Mouse (Mus musculus) heart, postnatal 36 days (tissue): ENCODE results near the gene Sell. TPM values are rescaled to one million over a fixed set of nuclear protein-coding genes. Genes with fewer than 3 reads are reported as not detected.

ENCODE experiments used
- DNase-seq, 2 experiments: peaks; one replicate each; pipeline ENCODE4 v3.0.0; 2021 to 2022
- intact Hi-C: fragments of 180-260 bp; cut with DNase I; formaldehyde crosslinking; loops from one replicate; pipeline ENCODE4 v1.15.1; 2025
- total RNA-seq, 2 experiments: library from RNA; stranded (reverse); gene quantifications; 2 replicates each; pipeline ENCODE4 v1.2.3; 2021

The Sell gene
- total RNA-seq, 2 experiments from 2014 or later, result 1.00 to 1.2 TPM

DNA sequence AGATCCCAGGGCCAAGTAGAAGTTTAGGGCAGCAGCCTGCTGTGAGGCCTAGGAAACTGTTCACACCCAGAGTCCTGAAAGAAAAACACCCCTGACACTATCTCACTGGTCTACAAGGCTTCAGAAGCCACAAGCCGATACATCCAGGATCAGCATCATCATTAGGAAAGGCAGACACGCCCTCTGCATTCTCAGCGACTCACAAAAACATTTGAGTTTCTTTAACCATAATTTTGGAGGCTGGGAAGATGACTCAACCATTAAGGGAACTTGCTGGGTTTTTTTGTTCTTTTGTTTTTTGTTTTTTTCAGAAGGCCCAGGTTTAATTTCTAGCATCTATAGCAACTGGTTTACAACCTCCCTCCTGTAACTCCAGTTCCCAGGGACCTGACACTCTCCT lies 62.1 kb downstream of the Sell start:
- DNase-seq, result no peak
- intact Hi-C loops, result no loop called here

DNA sequence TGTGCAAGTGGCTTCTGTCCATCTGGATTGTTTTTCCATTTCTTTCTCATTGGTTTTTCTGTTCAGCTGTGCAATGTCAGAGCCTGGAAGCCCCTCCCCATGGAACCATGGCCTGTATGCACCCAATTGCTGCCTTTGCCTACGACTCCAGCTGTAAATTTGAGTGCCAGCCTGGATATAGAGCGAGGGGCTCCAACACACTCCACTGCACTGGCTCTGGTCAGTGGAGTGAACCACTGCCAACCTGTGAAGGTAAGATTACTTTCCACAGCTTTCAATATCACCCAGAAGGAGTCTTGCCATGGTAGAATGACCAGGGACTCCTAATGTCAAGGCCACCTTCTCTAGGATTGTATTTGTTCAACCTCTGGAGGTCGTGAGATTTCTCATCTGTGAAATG lies 68.2 kb downstream of the Sell start:
- DNase-seq, result no peak
- intact Hi-C loops, result no loop called here

DNA sequence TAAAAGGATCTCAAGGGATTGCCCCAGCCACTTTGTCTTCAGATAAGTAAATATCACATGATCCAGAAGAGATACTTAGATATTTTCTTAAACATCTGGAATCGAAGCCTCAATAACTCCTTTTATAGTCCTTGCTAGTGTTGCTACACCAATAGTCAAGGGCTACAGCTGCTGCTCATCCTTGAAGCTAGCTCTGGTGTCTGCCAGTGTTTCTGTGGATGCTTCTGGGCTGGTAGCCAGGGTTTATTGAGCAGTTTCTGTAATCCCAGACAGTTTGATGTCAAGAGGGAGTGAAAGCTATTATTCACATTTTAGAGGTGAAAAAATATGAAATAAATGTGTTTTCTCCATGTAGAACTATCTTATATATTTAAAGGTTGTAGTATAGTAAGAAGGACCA lies 70.8 kb downstream of the Sell start:
- intact Hi-C loops, result no loop called here

More for the DNA sequence above, 70.8 kb downstream of the Sell start:
- no peak for DNase-seq

Other genes with a start within 250 kb of the Sell start
- gene Scyl3, start 132.9 kb upstream of the Sell start, total RNA-seq, result 1 to 10 TPM; 5.7 to 6.2 TPM
- gene BC055324, start 67.2 kb upstream of the Sell start, total RNA-seq, result under 1 TPM; 0.54 to 0.61 TPM
- 1 to 10 TPM; 4.1 to 4.5 TPM for gene Mettl18, start 67.1 kb upstream of the Sell start, total RNA-seq
- gene Sele, start 13.7 kb upstream of the Sell start, total RNA-seq, result under 1 TPM; 0.49 to 0.61 TPM
- gene Selp, start 53.3 kb downstream of the Sell start, total RNA-seq, result 1 to 10 TPM; 1.4 to 2.4 TPM
- gene F5, start 89.9 kb downstream of the Sell start, total RNA-seq, result 1 to 10 TPM; 1.7 to 2.6 TPM
- 1 to 10 TPM; 7.1 to 8.7 TPM for gene Slc19a2, start 187.1 kb downstream of the Sell start, total RNA-seq
- gene Ccdc181, start 213.6 kb downstream of the Sell start, total RNA-seq, result 10 to 100 TPM in 1 of 2 experiments, 1 to 10 TPM in 1; 9.2 to 10.4 TPM
- 1 to 10 TPM; 5.2 to 5.3 TPM for gene Nme7, start 242.1 kb downstream of the Sell start, total RNA-seq
- 10 to 100 TPM; 24.5 to 24.6 TPM for gene Blzf1, start 245.5 kb downstream of the Sell start, total RNA-seq